Mouse (Mus musculus) stomach, postnatal 0 days (tissue): ENCODE results near the gene Cfap65. TPM values are rescaled to one million over a fixed set of nuclear protein-coding genes. Genes with fewer than 3 reads are reported as not detected.

Experiments
- ATAC-seq: fragments of 200-750 bp; cut with Nextera tagmentation; 2 replicates; pipeline ENCODE4 v1.8.0; 2017; ENCODE audit not compliant: low FRiP score, low TSS enrichment
- DNase-seq: peaks from one replicate; pipeline ENCODE4 v3.0.0-alpha.2; 2016; ENCODE audit warnings: low spot score
- H3K27ac ChIP-seq: fragments of 300-500 bp; sonication (generic); replicated peaks from 2 replicates; pipeline ENCODE4 v1.5.1; 2014; ENCODE audit warnings: mild to moderate bottlenecking, control low read depth
- H3K27me3 ChIP-seq: fragments of 300-500 bp; sonication (generic); 2 replicates; pipeline ENCODE4 v1.6.1; 2014; ENCODE audit warnings: low read length; ENCODE audit not compliant: control insufficient read depth, insufficient read depth
- H3K36me3 ChIP-seq: fragments of 300-500 bp; sonication (generic); 2 replicates; pipeline ENCODE4 v1.6.1; 2014; ENCODE audit warnings: low read length, mixed read lengths; ENCODE audit not compliant: control insufficient read depth, insufficient read depth
- H3K4me1 ChIP-seq: fragments of 300-500 bp; sonication (generic); replicated peaks from 2 replicates; pipeline ENCODE4 v1.6.1; 2014; ENCODE audit warnings: antibody characterized with exemption; ENCODE audit not compliant: control insufficient read depth, insufficient read depth
- H3K4me2 ChIP-seq: fragments of 300-500 bp; sonication (generic); replicated peaks from 2 replicates; pipeline ENCODE4 v1.6.1; 2014; ENCODE audit warnings: low read depth, mild to moderate bottlenecking, control low read depth, moderate library complexity
- H3K4me3 ChIP-seq: fragments of 300-500 bp; sonication (generic); 2 replicates; pipeline ENCODE4 v1.5.1; 2014; ENCODE audit warnings: low read depth, low read length, control low read depth
- H3K9ac ChIP-seq: fragments of 300-500 bp; sonication (generic); 2 replicates; pipeline ENCODE4 v1.6.1; 2014; ENCODE audit warnings: mild to moderate bottlenecking, low read length, control low read depth, mixed read lengths
- H3K9me3 ChIP-seq: fragments of 300-500 bp; sonication (generic); 2 replicates; pipeline ENCODE4 v1.6.1; 2016; ENCODE audit warnings: low read length; ENCODE audit not compliant: control insufficient read depth
- CTCF ChIP-seq: IDR thresholded peaks from 2 replicates; pipeline ENCODE4 v1.5.1; 2016; ENCODE audit warnings: antibody characterized with exemption, low read depth, mild to moderate bottlenecking, moderate library complexity
- EP300 ChIP-seq: optimal IDR thresholded peaks from 2 replicates; pipeline ENCODE3; 2016; ENCODE audit warnings: antibody characterized with exemption
- WGBS: fragments of 180-500 bp; shearing (Covaris S2); extraction: QIAGEN DNeasy Blood & Tissue Kit; methylation state at CpG from one replicate; pipeline ENCODE4 v1.1.7; 2014; 5-methylcytosine and 5-hydroxymethylcytosine counted together
- polyA plus RNA-seq: library from polyadenylated mRNA; unstranded; fragments of >200 nt; fragmentation: Nextera tagmentation; extraction: Ambion mirVana; gene quantifications from 2 replicates; pipeline ENCODE4 v1.2.1, GENCODE M21; 2015

The Cfap65 gene
- polyA plus RNA-seq, 1 experiment from 2014 or later: not detected

DNA sequence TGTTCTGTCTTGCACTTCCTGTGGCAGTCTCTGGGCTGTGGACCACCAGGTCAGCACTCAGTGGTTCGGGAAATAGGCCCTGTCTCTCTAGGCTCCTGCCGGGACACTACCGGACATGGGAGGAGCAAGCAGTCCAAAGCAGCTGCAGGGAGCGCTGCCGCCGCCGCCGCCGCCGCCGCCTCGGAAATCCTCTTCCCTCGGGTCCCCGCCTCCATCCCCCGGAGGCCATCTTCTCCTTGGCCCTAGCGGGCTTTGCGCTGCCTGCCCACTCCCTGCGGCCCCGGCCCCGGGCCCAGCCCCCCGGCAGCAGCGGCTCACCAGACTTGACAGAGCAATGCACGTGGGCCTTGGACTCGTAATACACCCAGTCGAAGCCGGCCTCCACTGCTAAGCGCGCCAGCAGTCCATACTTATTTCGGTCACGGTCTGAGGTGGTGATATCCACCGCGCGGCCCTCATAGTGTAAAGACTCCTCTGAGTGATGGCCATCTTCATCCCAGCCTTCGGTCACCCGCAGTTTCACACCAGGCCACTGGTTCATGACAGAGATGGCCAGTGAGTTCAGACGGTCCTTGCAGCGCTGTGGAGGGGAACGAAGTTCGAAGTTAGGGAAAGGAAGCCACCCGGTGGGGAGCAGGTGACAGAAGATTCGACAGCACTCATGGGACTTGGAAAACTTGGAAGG is 12.7 kb upstream of the Cfap65 start:
- H3K27me3 ChIP-seq: peaks cover 11% of the 10 kb centered on the region
- peak overlapping the region; percentile 41; the same call in 1 of the 2 replicates for H3K9ac ChIP-seq

GRCm38 (mm10) chr1:74941651-74942360 is 6.4 kb upstream of the Cfap65 start:
- Histone ChIP-seq H3K9me3 (no peaks in the 10 kb centered on the region), H3K27ac (no peak overlapping the region; the same call in 1 of the 2 replicates), H3K4me2 (no peak overlapping the region), H3K36me3 (no peaks in the 10 kb centered on the region), H3K9ac (no peak overlapping the region), H3K4me3 (no peak overlapping the region), H3K4me1 (no peaks in the 10 kb centered on the region), H3K27me3 (no peaks in the 10 kb centered on the region; the same call in 1 of the 2 replicates)
- ATAC-seq (peak; percentile 87), DNase-seq (peak; percentile 70)
- 40% methylated on average over 12 of the region's 12 CpGs for WGBS
- TF ChIP-seq CTCF (no peak), EP300 (no peak)

More for the DNA sequence above, 12.7 kb upstream of the Cfap65 start:
- Histone ChIP-seq H3K4me3 (peak overlapping the region; percentile 47), H3K4me1 (no peaks in the 10 kb centered on the region; the same call in 1 of the 2 replicates), H3K9me3 (no peaks in the 10 kb centered on the region), H3K36me3 (no peaks in the 10 kb centered on the region), H3K27ac (no peak overlapping the region), H3K4me2 (peak overlapping the region; percentile 61)
- WGBS: 4% methylated on average over 38 of the region's 41 CpGs
- DNase-seq: peak; percentile 55
- no peak for ATAC-seq
- no peak for TF ChIP-seq CTCF
- TF ChIP-seq EP300: no peak

- Histone ChIP-seq H3K4me1 (no peaks in the 10 kb centered on the region), H3K4me2 (no peak overlapping the region), H3K27ac (no peak overlapping the region), H3K4me3 (no peak overlapping the region), H3K9me3 (no peaks in the 10 kb centered on the region), H3K27me3 (no peaks in the 10 kb centered on the region), H3K36me3 (no peaks in the 10 kb centered on the region), H3K9ac (no peak overlapping the region)
- ATAC-seq (no peak), DNase-seq (no peak)
- 0% methylated on average over 3 of the region's 3 CpGs for WGBS
- TF ChIP-seq CTCF (no peak), EP300 (no peak)
Measured at GRCm38 (mm10) chr1:74939762-74940161, 4.4 kb upstream of the Cfap65 start.

DNA sequence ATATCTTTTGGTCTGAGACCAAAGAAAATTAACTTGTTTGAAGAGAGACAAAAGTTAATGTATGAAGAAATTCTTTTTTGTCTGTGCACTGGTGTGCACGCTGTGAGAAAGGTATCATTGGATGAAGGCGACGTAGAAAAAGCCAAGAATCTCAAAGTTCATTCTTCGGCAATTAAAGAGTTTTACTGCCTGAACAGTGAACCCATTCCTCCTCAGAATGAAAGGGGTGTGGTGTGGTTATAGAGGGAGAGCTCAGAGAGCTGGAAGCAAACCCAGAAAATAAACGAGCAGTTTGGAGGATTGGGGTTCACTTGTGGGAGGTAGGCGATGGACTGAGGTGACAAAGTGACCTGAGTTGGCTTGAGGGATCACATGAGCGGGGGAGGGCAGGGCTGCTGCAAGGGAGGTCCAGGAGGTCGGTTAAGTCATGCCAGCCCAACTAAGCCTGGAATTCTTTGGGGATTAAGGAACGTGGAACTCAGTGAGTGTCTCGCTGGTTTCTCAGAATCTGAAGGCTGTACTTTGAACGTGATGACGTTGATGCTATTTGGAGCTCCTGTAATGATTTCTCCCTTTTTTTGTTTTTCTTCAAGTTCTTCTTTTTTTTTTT is 927 bp upstream of the Cfap65 start:
- no peak overlapping the region for H3K27ac ChIP-seq
- no peak overlapping the region for H3K9ac ChIP-seq
- no peaks in the 10 kb centered on the region for H3K27me3 ChIP-seq
- DNase-seq: no peak
- WGBS: 45% methylated on average over 12 of the region's 12 CpGs
- H3K4me1 ChIP-seq: no peaks in the 10 kb centered on the region
- no peak overlapping the region for H3K4me2 ChIP-seq
- no peaks in the 10 kb centered on the region for H3K9me3 ChIP-seq
- H3K4me3 ChIP-seq: no peak overlapping the region
- ATAC-seq: no peak
- no peaks in the 10 kb centered on the region for H3K36me3 ChIP-seq
- TF ChIP-seq EP300 (no peak), CTCF (no peak)

DNA sequence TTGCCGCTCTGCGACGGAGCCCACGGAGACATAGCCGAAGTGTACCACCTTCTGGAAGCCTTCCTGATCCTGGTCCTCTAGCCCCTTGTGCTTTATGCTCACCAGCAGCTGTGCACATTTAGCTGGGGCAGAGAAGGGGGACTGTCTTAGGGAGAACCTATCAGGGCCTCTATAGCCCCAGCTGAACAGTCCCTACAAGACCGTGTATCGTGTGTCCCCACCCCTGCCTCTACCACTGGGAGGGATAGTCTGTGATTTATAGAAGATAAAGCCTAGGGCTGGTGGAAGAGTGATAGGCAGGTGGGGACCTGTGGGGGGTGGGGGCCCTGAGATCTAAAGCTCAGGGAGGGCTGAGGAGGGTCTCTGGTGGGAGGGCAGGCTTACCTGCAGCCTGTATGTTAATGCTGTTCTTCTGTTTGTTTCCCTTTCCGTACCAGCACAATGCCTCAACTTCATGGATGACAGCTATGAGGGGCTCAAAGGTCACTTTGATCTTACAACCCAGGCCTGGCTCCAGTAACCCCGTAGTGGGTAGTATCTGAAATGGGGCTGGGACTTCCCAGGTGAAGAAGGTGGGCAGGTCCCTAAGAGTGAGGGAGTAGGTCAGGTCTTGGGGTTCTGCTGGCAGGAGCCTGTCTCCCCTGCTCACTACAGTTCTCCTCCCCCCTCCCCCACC is 7.6 kb downstream of the Cfap65 start:
- no peaks in the 10 kb centered on the region for H3K4me1 ChIP-seq
- no peaks in the 10 kb centered on the region for H3K36me3 ChIP-seq
- H3K9me3 ChIP-seq: no peaks in the 10 kb centered on the region
- H3K27ac ChIP-seq: no peak overlapping the region
- 79% methylated on average over 9 of the region's 9 CpGs for WGBS
- no peak for ATAC-seq
- TF ChIP-seq EP300: no peak
- TF ChIP-seq CTCF: no peak
- no peak overlapping the region for H3K4me2 ChIP-seq
- no peak overlapping the region for H3K4me3 ChIP-seq
- DNase-seq: no peak
- no peaks in the 10 kb centered on the region for H3K27me3 ChIP-seq
- no peak overlapping the region for H3K9ac ChIP-seq
